Mouse (Mus musculus): ENCODE data around the gene Dcbld1. TPM values are rescaled to one million over a fixed set of nuclear protein-coding genes. Genes with fewer than 3 reads are reported as not detected.
"Not testable (repeated sequence)": the region's sequence is repeated elsewhere in the genome, so short reads cannot be mapped to it uniquely, and the experiment has no call there.

The Dcbld1 gene
- polyA plus RNA-seq, 1 experiment from 2014 or later, result 22.2 TPM

GRCm38 (mm10) chr10:52331007-52331406, 97.6 kb downstream of the Dcbld1 start:
- Histone ChIP-seq H3K4me1 (replicated peaks) (no peaks in the 10 kb centered on the region), H3K27me3 (no peaks in the 10 kb centered on the region), H3K36me3 (no peaks in the 10 kb centered on the region), H3K4me2 (no peak overlapping the region), H3K27ac (replicated peaks) (no peak overlapping the region), H3K9ac (no peak overlapping the region), H3K9me3 (no peaks in the 10 kb centered on the region), H3K4me3 (no peak overlapping the region)
- no peak for ATAC-seq (ENCODE audit: low FRiP score, low read depth)
- 0% methylated on average over 1 of the region's 1 CpGs for WGBS

GRCm38 (mm10) chr10:52343324-52343723, 109.9 kb downstream of the Dcbld1 start:
- H3K9me3 ChIP-seq; H3K9ac ChIP-seq; H3K4me1 ChIP-seq (replicated peaks); H3K27ac ChIP-seq (replicated peaks); H3K4me3 ChIP-seq; ATAC-seq (ENCODE audit: low FRiP score, low read depth); H3K27me3 ChIP-seq; H3K4me2 ChIP-seq: not testable (repeated sequence)
- 93% methylated on average over 4 of the region's 4 CpGs for WGBS
- peaks cover 69% of the 10 kb centered on the region for H3K36me3 ChIP-seq

- H3K36me3 ChIP-seq, result peaks cover 42% of the 10 kb centered on the region
- no peak for ATAC-seq (ENCODE audit: low FRiP score, low read depth)
- H3K4me1 ChIP-seq (replicated peaks), result no peaks in the 10 kb centered on the region
- no peaks in the 10 kb centered on the region for H3K27me3 ChIP-seq
- no peak overlapping the region for H3K4me3 ChIP-seq
- no peak overlapping the region for H3K27ac ChIP-seq (replicated peaks)
- no peak overlapping the region for H3K4me2 ChIP-seq
- 73% methylated on average over 9 of the region's 9 CpGs for WGBS
- H3K9me3 ChIP-seq, result no peaks in the 10 kb centered on the region
- no peak overlapping the region for H3K9ac ChIP-seq
Measured at GRCm38 (mm10) chr10:52353184-52353583, 119.8 kb downstream of the Dcbld1 start.

- 90% methylated on average over 2 of the region's 2 CpGs for WGBS
- Histone ChIP-seq H3K4me2 (no peak within 1 kb of the TSS), H3K9ac (no peak within 1 kb of the TSS), H3K4me1 (replicated peaks) (no peaks in the 10 kb centered on the region), H3K27ac (replicated peaks) (no peak within 1 kb of the TSS), H3K4me3 (no peak within 1 kb of the TSS), H3K36me3 (peaks cover 8% of the 10 kb centered on the region; the same call in 1 of the 2 replicates), H3K27me3 (no peaks in the 10 kb centered on the region), H3K9me3 (no peaks in the 10 kb centered on the region)
- no peak for ATAC-seq (ENCODE audit: low FRiP score, low read depth)
Measured at GRCm38 (mm10) chr10:52358467-52358866, 125.0 kb downstream of the Dcbld1 start, which contains the start of gene Gm26741. Gene Gm26741, plus strand, starts transcription at chr10:52358767.

- Histone ChIP-seq H3K4me2 (no peak overlapping the region), H3K4me1 (replicated peaks) (no peaks in the 10 kb centered on the region), H3K9me3 (no peaks in the 10 kb centered on the region), H3K9ac (no peak overlapping the region), H3K27me3 (no peaks in the 10 kb centered on the region), H3K36me3 (peaks cover 4% of the 10 kb centered on the region; the same call in 1 of the 2 replicates), H3K27ac (replicated peaks) (no peak overlapping the region), H3K4me3 (no peak overlapping the region)
- ATAC-seq (ENCODE audit: low FRiP score, low read depth), result no peak
- WGBS, result 99% methylated on average over 4 of the region's 4 CpGs
Measured at GRCm38 (mm10) chr10:52360241-52360735, 126.9 kb downstream of the Dcbld1 start.

GRCm38 (mm10) chr10:52360862-52361609, 127.6 kb downstream of the Dcbld1 start:
- ATAC-seq (ENCODE audit: low FRiP score, low read depth), result no peak; the same call in 1 of the 2 replicates
- Histone ChIP-seq H3K4me3 (no peak overlapping the region), H3K4me2 (no peak overlapping the region), H3K36me3 (peaks cover 4% of the 10 kb centered on the region; the same call in 1 of the 2 replicates), H3K27ac (replicated peaks) (no peak overlapping the region), H3K4me1 (replicated peaks) (no peaks in the 10 kb centered on the region), H3K9me3 (no peaks in the 10 kb centered on the region), H3K9ac (no peak overlapping the region), H3K27me3 (no peaks in the 10 kb centered on the region)
- WGBS, result 92% methylated on average over 9 of the region's 9 CpGs

- H3K4me3 ChIP-seq, result no peak overlapping the region
- no peaks in the 10 kb centered on the region for H3K9me3 ChIP-seq
- H3K36me3 ChIP-seq, result no peaks in the 10 kb centered on the region
- ATAC-seq (ENCODE audit: low FRiP score, low read depth), result no peak
- no peak overlapping the region for H3K4me2 ChIP-seq
- no peak overlapping the region for H3K27ac ChIP-seq (replicated peaks)
- 84% methylated on average over 4 of the region's 4 CpGs for WGBS
- no peaks in the 10 kb centered on the region for H3K4me1 ChIP-seq (replicated peaks)
- H3K27me3 ChIP-seq, result no peaks in the 10 kb centered on the region
- H3K9ac ChIP-seq, result no peak overlapping the region
Measured at GRCm38 (mm10) chr10:52368376-52368775, 135.0 kb downstream of the Dcbld1 start.

Other genes starting within 250 kb of the Dcbld1 start
- 0.17 and 0.19 TPM in 2 replicates for gene Vgll2, start 211.1 kb upstream of the Dcbld1 start, polyA plus RNA-seq (2015; fragmentation: Nextera tagmentation; extraction: Ambion mirVana)
- gene Ros1, start 38.4 kb upstream of the Dcbld1 start, polyA plus RNA-seq (2015; fragmentation: Nextera tagmentation; extraction: Ambion mirVana), result not detected in 2 replicates
- gene Gm26741, start 125.1 kb downstream of the Dcbld1 start, polyA plus RNA-seq (2015; fragmentation: Nextera tagmentation; extraction: Ambion mirVana), result not detected in 2 replicates
- 26.6 and 27.8 TPM in 2 replicates for gene Gopc, start 148.5 kb downstream of the Dcbld1 start, polyA plus RNA-seq (2015; fragmentation: Nextera tagmentation; extraction: Ambion mirVana)
- gene Nepn, start 155.4 kb downstream of the Dcbld1 start, polyA plus RNA-seq (2015; fragmentation: Nextera tagmentation; extraction: Ambion mirVana), result not detected in 2 replicates
- 21.8 and 22.3 TPM in 2 replicates for gene Nus1, start 183.9 kb downstream of the Dcbld1 start, polyA plus RNA-seq (2015; fragmentation: Nextera tagmentation; extraction: Ambion mirVana)

Data from hindbrain, embryonic 15.5 days (tissue).